Mouse (Mus musculus) heart, embryonic 13.5 days (tissue): ENCODE measurements around the gene Fam155a. TPM values are rescaled to one million over a fixed set of nuclear protein-coding genes. Genes with fewer than 3 reads are reported as not detected.

ENCODE experiments used
- ATAC-seq: fragments of 200-750 bp; cut with Nextera tagmentation; 2 replicates; pipeline ENCODE4 v1.8.0; 2017; ENCODE audit warnings: moderate TSS enrichment; ENCODE audit not compliant: insufficient number of reproducible peaks, low FRiP score, low TSS enrichment; ENCODE audit errors: extremely low read depth
- H3K27ac ChIP-seq: fragments of 300-500 bp; sonication (generic); replicated peaks from 2 replicates; pipeline ENCODE4 v1.5.1; 2015; ENCODE audit warnings: moderate library complexity, mild to moderate bottlenecking, inconsistent platforms
- H3K27me3 ChIP-seq: fragments of 300-500 bp; sonication (generic); replicated peaks from 2 replicates; pipeline ENCODE4 v1.6.1; 2015; ENCODE audit warnings: mild to moderate bottlenecking, inconsistent platforms
- H3K36me3 ChIP-seq: fragments of 300-500 bp; sonication (generic); 2 replicates; pipeline ENCODE4 v1.6.1; 2015; ENCODE audit warnings: mild to moderate bottlenecking, inconsistent platforms
- H3K4me1 ChIP-seq: fragments of 300-500 bp; sonication (generic); 2 replicates; pipeline ENCODE4 v1.6.1; 2015; ENCODE audit warnings: inconsistent platforms
- H3K4me2 ChIP-seq: fragments of 300-500 bp; sonication (generic); 2 replicates; pipeline ENCODE4 v1.6.1; 2015; ENCODE audit warnings: inconsistent platforms, mild to moderate bottlenecking, moderate library complexity
- H3K4me3 ChIP-seq: fragments of 300-500 bp; sonication (generic); 2 replicates; pipeline ENCODE4 v1.5.1; 2015; ENCODE audit warnings: moderate library complexity, mild to moderate bottlenecking, inconsistent platforms
- H3K9ac ChIP-seq: fragments of 300-500 bp; sonication (generic); 2 replicates; pipeline ENCODE4 v1.6.1; 2015; ENCODE audit warnings: inconsistent platforms, mild to moderate bottlenecking, moderate library complexity
- H3K9me3 ChIP-seq: fragments of 300-500 bp; sonication (generic); 2 replicates; pipeline ENCODE4 v1.6.1; 2016; ENCODE audit warnings: inconsistent platforms
- whole genome bisulfite sequencing: fragments of 180-500 bp; shearing (Covaris S2); methylation state at CpG from one replicate; pipeline ENCODE4 v1.1.7; 2015; ENCODE audit warnings: mixed read lengths; 5-methylcytosine and 5-hydroxymethylcytosine counted together
- polyA plus RNA-seq: library from polyadenylated mRNA; unstranded; fragments of >200 nt; fragmentation: Nextera tagmentation; extraction: Ambion mirVana; gene quantifications from 2 replicates; pipeline ENCODE4 v1.2.1, GENCODE M21; 2015

The Fam155a gene
- polyA plus RNA-seq, 1 experiment from 2014 or later = 0.08 TPM

DNA sequence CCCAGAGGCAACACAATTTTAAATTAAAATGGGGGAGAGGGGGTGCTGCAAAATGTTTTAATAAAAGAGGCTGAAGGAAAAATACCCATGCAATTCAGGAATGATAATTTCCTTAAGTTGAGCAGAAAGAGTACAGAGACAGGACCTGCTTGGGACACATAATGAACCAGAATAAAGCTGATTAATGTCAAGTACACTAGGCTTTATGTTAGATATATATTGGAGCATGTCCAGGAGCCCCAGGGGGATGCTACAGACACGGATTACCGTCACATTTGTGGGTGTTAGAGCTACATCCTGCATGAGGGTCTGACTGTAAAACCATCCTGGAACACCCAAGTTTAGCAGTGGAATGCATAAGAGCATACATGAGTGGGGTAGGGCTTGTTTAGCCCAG is 223.4 kb downstream of the Fam155a start:
- no peak overlapping the region for H3K4me2 ChIP-seq
- ATAC-seq = no peak
- no peak overlapping the region for H3K27ac ChIP-seq
- no peak overlapping the region for H3K9ac ChIP-seq
- no peak overlapping the region for H3K4me3 ChIP-seq
- no peaks in the 10 kb centered on the region for H3K4me1 ChIP-seq
- no peaks in the 10 kb centered on the region for H3K9me3 ChIP-seq
- no peaks in the 10 kb centered on the region for H3K27me3 ChIP-seq
- 63% methylated on average over 2 of the region's 2 CpGs for WGBS
- H3K36me3 ChIP-seq = no peaks in the 10 kb centered on the region

DNA sequence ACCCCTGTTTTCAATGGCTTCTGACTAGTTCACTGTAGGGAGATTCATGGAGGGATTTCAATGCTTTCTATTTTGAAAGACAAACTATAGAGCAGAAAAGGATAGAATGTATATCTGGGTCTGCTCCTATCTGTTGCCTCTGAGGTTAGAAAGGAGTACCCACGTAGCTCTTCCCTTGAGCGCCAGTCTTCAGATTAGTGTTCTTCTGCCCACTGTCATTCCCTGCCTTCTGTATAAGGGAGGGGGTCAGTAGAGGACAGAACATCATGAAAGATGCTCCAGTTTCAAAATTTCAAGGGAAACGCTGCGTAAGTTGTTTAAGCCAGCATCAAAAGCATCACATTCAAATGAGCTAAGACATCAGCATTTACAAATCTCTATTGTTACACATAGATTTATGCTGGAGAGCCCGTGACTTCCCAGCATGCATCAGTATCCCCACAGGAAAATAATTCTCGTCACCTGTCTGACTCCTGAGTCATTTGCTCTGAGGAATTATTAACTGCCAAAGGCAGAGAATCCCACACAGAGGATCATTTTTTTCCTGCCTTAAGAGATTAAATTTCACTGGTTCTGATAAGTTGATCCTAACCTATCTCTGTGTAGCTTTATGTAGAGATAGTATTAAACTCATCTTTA is 223.9 kb downstream of the Fam155a start:
- no peaks in the 10 kb centered on the region for H3K27me3 ChIP-seq
- no peaks in the 10 kb centered on the region for H3K4me1 ChIP-seq
- no peak overlapping the region for H3K4me2 ChIP-seq
- ATAC-seq = no peak
- no peak overlapping the region for H3K4me3 ChIP-seq
- WGBS = 72% methylated on average over 6 of the region's 6 CpGs
- no peaks in the 10 kb centered on the region for H3K9me3 ChIP-seq
- no peak overlapping the region for H3K27ac ChIP-seq
- no peak overlapping the region for H3K9ac ChIP-seq
- no peaks in the 10 kb centered on the region for H3K36me3 ChIP-seq

DNA sequence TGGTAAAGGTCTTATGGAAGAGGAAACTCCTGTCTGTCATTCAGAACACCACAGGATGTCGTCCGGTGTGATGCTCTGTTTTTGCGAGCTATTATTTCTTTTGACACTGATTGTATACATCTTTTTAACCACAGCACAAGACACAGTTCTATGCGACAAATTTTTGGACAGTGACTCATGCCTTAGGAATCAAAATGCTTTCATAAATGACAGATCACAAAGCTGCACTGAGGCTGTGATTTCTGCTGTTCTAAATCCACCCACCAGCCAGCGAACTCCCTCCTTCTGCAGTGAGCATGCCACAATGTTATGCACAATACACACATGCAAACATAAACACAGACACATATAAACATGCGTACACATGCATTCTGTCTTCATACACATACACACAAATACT is 224.5 kb downstream of the Fam155a start:
- no peak overlapping the region for H3K4me3 ChIP-seq
- no peak overlapping the region for H3K4me2 ChIP-seq
- no peaks in the 10 kb centered on the region for H3K4me1 ChIP-seq
- H3K36me3 ChIP-seq = no peaks in the 10 kb centered on the region
- no peaks in the 10 kb centered on the region for H3K9me3 ChIP-seq
- H3K9ac ChIP-seq = no peak overlapping the region
- 59% methylated on average over 6 of the region's 6 CpGs for WGBS
- no peak for ATAC-seq
- H3K27me3 ChIP-seq = no peaks in the 10 kb centered on the region
- H3K27ac ChIP-seq = no peak overlapping the region

DNA sequence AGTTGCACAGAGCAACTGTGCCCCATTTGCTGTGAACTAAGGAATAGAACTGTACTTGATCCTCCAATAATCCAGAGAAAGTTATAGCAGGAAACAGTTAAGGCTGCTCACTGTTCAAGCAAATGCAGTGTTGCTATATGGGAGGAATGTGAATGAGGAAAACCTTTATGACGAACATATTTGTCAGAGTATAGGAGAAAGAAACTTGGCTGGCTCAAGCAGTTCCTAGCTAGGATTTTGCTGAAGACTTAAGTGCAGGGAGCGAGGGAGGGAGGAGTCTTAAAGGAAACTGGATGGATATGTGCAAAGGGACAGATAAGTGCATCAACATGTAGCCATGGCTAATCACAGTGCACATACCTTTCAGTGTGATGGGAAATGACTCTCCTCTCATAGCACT is 225.3 kb downstream of the Fam155a start:
- ATAC-seq = no peak
- no peaks in the 10 kb centered on the region for H3K9me3 ChIP-seq
- no peak overlapping the region for H3K27ac ChIP-seq
- H3K4me2 ChIP-seq = no peak overlapping the region
- no peaks in the 10 kb centered on the region for H3K27me3 ChIP-seq
- no peak overlapping the region for H3K9ac ChIP-seq
- H3K4me1 ChIP-seq = no peaks in the 10 kb centered on the region
- WGBS = 58% methylated on average over 2 of the region's 2 CpGs
- no peaks in the 10 kb centered on the region for H3K36me3 ChIP-seq
- H3K4me3 ChIP-seq = no peak overlapping the region

DNA sequence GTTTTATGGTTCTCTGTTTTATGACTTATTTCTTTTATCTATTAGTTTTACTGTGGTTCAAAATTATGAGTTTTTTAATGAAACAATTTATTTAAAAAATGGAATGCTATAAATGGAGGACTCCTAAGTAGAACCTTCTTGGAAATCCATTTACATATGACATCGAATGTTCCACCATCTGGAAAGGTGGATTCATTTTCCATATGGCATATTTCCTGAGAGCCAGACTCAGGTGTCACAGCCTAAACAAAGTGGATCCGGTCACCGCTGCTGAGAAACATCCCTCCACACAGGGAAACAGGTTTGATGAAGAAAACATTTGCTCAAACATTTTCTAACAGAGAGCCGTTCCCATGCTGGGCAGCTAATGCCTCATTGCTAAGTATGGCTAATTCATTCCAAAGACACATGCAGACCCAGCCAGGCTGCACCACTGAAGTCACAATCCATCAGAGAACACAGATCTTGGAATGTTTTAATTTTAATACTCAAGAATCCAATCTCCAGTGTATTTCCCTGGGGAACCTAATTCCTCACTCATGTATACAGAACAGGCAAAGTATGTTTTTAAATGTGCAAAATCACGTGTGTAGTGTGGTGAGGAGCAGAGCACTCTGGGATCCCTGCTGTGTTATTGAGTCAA is 235.1 kb downstream of the Fam155a start:
- ATAC-seq = no peak
- Histone ChIP-seq H3K9me3 (0 out of 2 replicates have a peak, but pooled peaks cover 5% of the 10 kb centered on the region), H3K4me3 (no peak overlapping the region), H3K4me1 (no peaks in the 10 kb centered on the region), H3K9ac (no peak overlapping the region), H3K27ac (no peak overlapping the region), H3K4me2 (no peak overlapping the region), H3K36me3 (no peaks in the 10 kb centered on the region), H3K27me3 (no peaks in the 10 kb centered on the region)
- WGBS = 70% methylated on average over 5 of the region's 5 CpGs

DNA sequence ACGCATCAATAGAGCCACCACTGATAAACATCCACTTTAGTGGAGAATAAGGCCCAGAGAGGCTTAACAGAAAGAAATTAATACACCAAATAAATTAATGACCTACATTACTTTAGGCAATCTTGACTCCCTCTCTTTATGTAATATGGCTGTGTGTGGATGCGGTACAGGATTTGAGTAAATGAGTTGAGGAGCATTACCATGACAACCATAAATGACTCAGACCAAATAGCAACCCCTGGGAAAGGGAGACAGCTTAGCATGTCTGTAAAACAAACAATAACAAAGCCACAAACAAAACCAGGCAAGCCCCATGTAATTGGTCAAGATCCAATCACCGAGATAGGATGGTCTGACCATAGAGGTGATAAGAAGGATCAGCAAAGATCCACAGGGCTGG is 244.4 kb downstream of the Fam155a start:
- Histone ChIP-seq H3K4me3 (no peak overlapping the region), H3K4me2 (no peak overlapping the region), H3K27me3 (no peaks in the 10 kb centered on the region), H3K4me1 (no peaks in the 10 kb centered on the region), H3K9ac (no peak overlapping the region), H3K36me3 (no peaks in the 10 kb centered on the region), H3K27ac (no peak overlapping the region), H3K9me3 (0 out of 2 replicates have a peak, but pooled peaks cover 5% of the 10 kb centered on the region)
- no peak for ATAC-seq
- 76% methylated on average over 3 of the region's 3 CpGs for WGBS

DNA sequence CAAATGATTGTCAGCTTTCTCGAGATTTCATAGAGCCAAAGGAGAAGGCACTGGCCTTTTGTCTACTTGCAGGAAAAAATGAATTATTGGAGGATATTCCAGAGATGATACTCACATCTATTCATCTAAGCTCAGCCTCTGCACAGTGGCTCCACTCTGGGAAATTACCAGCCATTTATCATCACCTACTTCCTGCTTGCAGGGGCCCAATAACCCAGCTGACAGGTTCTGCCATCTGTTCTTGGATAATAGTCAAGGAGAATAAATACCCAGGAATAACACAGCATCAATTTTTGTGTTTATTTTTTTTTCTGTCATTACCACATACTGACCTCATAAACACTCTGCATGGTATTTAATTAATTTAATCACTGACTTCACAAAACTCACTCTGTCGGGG is 249.4 kb downstream of the Fam155a start:
- WGBS = 55% methylated on average over 2 of the region's 2 CpGs
- H3K9ac ChIP-seq = no peak overlapping the region
- no peak for ATAC-seq
- H3K4me1 ChIP-seq = no peaks in the 10 kb centered on the region
- no peak overlapping the region for H3K4me3 ChIP-seq
- no peak overlapping the region for H3K27ac ChIP-seq
- no peaks in the 10 kb centered on the region for H3K27me3 ChIP-seq
- no peaks in the 10 kb centered on the region for H3K9me3 ChIP-seq
- no peaks in the 10 kb centered on the region for H3K36me3 ChIP-seq
- no peak overlapping the region for H3K4me2 ChIP-seq

DNA sequence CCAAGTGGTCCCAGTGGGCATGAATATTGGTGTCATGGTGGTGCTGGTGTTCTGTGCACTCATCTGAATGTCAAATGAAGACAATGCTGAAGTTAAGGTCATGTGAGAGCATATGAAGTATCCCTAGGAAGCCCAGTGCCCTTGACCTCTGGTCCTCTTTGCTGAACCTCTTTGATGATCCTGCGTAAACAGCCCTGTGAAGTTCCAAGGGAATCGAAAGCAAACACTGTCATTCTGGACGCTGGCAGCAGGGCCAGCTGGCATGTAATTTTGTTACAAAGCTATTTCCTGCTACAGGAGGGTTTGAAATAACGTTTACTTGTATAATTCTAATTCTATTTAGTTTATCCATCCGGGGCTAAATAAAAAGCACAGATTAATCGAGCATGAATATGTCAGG is 270.2 kb downstream of the Fam155a start:
- no peak for ATAC-seq

DNA sequence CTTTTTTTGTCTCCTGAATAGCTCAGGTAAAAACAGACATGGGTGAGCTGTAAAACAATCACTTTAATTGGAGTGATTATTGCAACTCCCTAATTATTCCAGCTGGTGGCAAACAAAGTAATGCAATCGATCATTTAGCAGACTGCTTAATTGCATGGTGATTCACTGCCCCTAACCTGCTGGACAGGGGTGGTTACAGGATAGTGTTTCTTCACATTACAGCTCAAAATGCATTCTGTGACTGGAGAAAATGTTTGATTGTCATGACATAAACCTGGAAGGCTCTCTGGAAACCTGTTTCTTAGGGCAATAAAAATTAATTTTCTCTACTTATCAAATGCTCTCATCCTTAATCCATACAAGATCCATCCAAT is 276.7 kb downstream of the Fam155a start:
- ATAC-seq = no peak
- Histone ChIP-seq H3K4me2 (no peak overlapping the region), H3K36me3 (no peaks in the 10 kb centered on the region), H3K9ac (no peak overlapping the region), H3K27ac (no peak overlapping the region), H3K4me1 (no peaks in the 10 kb centered on the region), H3K4me3 (no peak overlapping the region), H3K27me3 (no peaks in the 10 kb centered on the region), H3K9me3 (no peaks in the 10 kb centered on the region)
- WGBS = 57% methylated on average over 1 of the region's 1 CpGs

More for the DNA sequence above, 270.2 kb downstream of the Fam155a start:
- Histone ChIP-seq H3K4me2 (no peak overlapping the region), H3K36me3 (no peaks in the 10 kb centered on the region), H3K27ac (no peak overlapping the region), H3K27me3 (no peaks in the 10 kb centered on the region), H3K4me1 (no peaks in the 10 kb centered on the region), H3K9me3 (no peaks in the 10 kb centered on the region), H3K9ac (no peak overlapping the region), H3K4me3 (no peak overlapping the region)
- WGBS = 60% methylated on average over 6 of the region's 6 CpGs

DNA sequence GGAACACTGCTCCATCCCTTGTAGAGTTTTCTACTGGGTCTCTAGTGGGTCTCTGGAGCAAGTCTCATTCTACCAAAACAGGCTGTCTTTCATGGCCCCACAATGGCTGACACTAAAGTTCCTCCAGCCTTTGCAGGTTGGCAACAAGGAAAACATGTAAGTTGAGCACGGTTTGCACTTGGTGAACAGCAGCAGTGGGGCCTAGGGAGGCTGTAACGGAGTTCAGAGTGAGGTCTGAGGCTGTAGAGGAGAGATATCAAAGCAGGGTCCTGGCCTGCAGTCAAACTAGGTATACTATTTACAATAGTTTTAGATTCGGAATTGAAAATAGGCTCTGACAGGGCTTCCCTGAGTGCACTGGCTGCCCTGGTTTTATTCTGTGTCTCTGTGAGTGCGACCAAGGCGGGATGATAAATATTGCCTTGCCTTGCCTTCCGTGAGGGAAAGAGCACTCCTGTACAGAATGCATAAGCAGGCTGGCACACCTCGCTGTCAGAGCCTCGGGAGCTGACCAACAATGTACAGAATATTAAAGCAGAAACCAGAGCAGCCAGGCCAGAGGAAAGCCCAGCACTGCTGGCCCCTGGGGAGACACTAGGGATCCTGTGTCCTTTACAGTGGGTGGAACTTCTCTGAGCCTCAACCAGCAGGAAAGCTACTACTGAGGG is 277.3 kb downstream of the Fam155a start:
- Histone ChIP-seq H3K9me3 (no peaks in the 10 kb centered on the region), H3K4me2 (no peak overlapping the region), H3K27me3 (no peaks in the 10 kb centered on the region), H3K27ac (no peak overlapping the region), H3K4me1 (no peaks in the 10 kb centered on the region), H3K9ac (no peak overlapping the region), H3K36me3 (no peaks in the 10 kb centered on the region), H3K4me3 (no peak overlapping the region)
- 59% methylated on average over 8 of the region's 8 CpGs for WGBS
- ATAC-seq = no peak

DNA sequence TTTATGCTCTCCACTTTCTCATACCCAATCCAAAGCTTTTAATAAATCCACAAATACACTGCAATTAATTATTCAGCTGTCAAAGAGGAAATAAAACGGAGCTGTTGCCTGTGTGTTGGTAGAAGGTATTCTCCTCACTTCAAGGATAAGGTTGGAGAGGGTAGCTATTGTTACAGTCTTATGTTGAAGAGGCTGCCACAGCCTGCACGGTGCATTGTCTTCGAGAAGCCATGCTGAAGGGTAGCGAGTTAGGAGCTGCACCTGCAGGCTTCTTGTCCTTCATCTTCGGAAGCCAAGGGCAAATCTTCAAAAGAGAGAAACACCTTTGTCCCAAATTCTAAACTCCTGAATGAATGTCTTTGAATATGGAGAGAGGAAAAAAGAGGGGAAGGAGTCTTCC is 288.4 kb downstream of the Fam155a start:
- no peak overlapping the region for H3K27ac ChIP-seq
- 73% methylated on average over 5 of the region's 5 CpGs for WGBS
- no peak for ATAC-seq

DNA sequence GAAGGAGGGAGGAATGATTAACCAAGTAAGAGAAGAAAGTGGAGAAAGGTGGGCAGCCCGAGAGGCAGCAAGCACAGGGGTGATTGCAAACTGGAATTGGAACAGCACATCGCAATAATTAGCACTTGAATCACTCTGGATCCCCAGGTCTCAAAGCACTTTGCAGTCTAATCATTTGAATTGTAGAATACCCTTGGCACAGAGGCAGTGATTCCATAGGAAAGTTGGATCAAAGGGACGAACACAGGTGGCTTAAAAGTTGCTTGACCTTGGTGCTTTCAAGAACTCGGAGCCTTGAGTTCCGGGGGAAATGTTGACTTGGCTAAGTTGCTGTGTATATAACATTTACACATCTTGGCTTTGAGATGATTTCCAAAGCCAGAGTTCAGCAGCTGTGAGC is 299.7 kb downstream of the Fam155a start:
- no peaks in the 10 kb centered on the region for H3K36me3 ChIP-seq
- no peaks in the 10 kb centered on the region for H3K4me1 ChIP-seq
- no peaks in the 10 kb centered on the region for H3K27me3 ChIP-seq
- H3K9me3 ChIP-seq = no peaks in the 10 kb centered on the region
- ATAC-seq = no peak
- H3K27ac ChIP-seq = no peak overlapping the region
- H3K4me3 ChIP-seq = no peak overlapping the region
- no peak overlapping the region for H3K4me2 ChIP-seq
- WGBS = 67% methylated on average over 5 of the region's 5 CpGs
- no peak overlapping the region for H3K9ac ChIP-seq

More for the DNA sequence above, 288.4 kb downstream of the Fam155a start:
- H3K9me3 ChIP-seq = no peaks in the 10 kb centered on the region
- no peak overlapping the region for H3K4me3 ChIP-seq
- no peaks in the 10 kb centered on the region for H3K27me3 ChIP-seq
- H3K4me2 ChIP-seq = no peak overlapping the region
- no peak overlapping the region for H3K9ac ChIP-seq
- no peaks in the 10 kb centered on the region for H3K36me3 ChIP-seq
- no peaks in the 10 kb centered on the region for H3K4me1 ChIP-seq
